9 mouse cellular contexts compared by ENCODE assay signal in genomic region chr16:44480616-44481015, GRCm38 (mm10).
DNase-seq lines count a peak whose midpoint lies in the region; ATAC-seq and TF ChIP-seq lines count a peak whose summit lies in the region.
"Had no signal": no experiment of that assay in that cellular context is flagged by ENCODE, and none has a peak within 500 bp of the region (broad histone marks: within the 10 kb centered on the region; RNA-seq: fewer than 3 reads in every experiment).

No protein-coding gene starts in this region.

- peaks cover 10% of the 10 kb centered on the region for H3K4me1 ChIP-seq in hindbrain, embryonic 12.5 days
- peaks cover 6% of the 10 kb centered on the region for H3K4me1 ChIP-seq in hindbrain, embryonic 16.5 days (ENCODE audit: control insufficient read depth, insufficient read depth, low read depth, low read length)
- H3K4me1 ChIP-seq in E14TG2a.4 (replicated peaks; ENCODE audit: low read depth, low read length): peaks cover 20% of the 10 kb centered on the region; the same call in 1 of the 2 replicates
- H3K4me1 ChIP-seq in kidney, postnatal 0 days (replicated peaks; ENCODE audit: insufficient read depth, low read length): no peaks in the 10 kb centered on the region

- ATAC-seq in hindbrain, embryonic 12.5 days (ENCODE audit: low FRiP score): no peak
- ATAC-seq in hindbrain, embryonic 16.5 days: no peak
- ATAC-seq in kidney, postnatal 0 days (replicated peaks; ENCODE audit: low FRiP score, low read depth): peak; percentile 23

- peaks cover 2% of the 10 kb centered on the region; the same call in 1 of the 2 replicates for H3K36me3 ChIP-seq in hindbrain, embryonic 12.5 days
- no peaks in the 10 kb centered on the region; the same call in 1 of the 2 replicates for H3K36me3 ChIP-seq in hindbrain, embryonic 16.5 days (ENCODE audit: control insufficient read depth, insufficient read depth, low read length)
- no peaks in the 10 kb centered on the region for H3K36me3 ChIP-seq in E14TG2a.4 (ENCODE audit: insufficient read depth, low read length)
- H3K36me3 ChIP-seq in kidney, postnatal 0 days (ENCODE audit: insufficient read depth, low read length): 0 out of 2 replicates have a peak, but pooled peaks cover 2% of the 10 kb centered on the region

- DNase-seq in cerebellum, postnatal 14 days: peak; percentile 32 to 49
- DNase-seq in kidney, postnatal 0 days (ENCODE audit: low spot score): peak; percentile 90
- DNase-seq in gastrocnemius, postnatal 25 days: no peak
- no peak for DNase-seq in layer of hippocampus, postnatal 14 days (ENCODE audit: low spot score in 2 of 2)
- DNase-seq in left cerebral cortex, adult 8-10 months (ENCODE audit: low spot score in 2 of 2): no peak

- no peaks in the 10 kb centered on the region for H3K27me3 ChIP-seq in hindbrain, embryonic 12.5 days
- H3K27me3 ChIP-seq in hindbrain, embryonic 16.5 days (replicated peaks; ENCODE audit: control insufficient read depth, insufficient read depth, low read length): no peaks in the 10 kb centered on the region; the same call in 1 of the 2 replicates
- H3K27me3 ChIP-seq in E14TG2a.4 (ENCODE audit: insufficient read depth, low read length): peaks cover 23% of the 10 kb centered on the region
- H3K27me3 ChIP-seq in kidney, postnatal 0 days (ENCODE audit: insufficient read depth, low read length): no peaks in the 10 kb centered on the region

- no peak overlapping the region for H3K4me2 ChIP-seq in hindbrain, embryonic 12.5 days (replicated peaks)
- no peak overlapping the region for H3K4me2 ChIP-seq in hindbrain, embryonic 16.5 days (ENCODE audit: low read length)
- H3K4me2 ChIP-seq in kidney, postnatal 0 days (ENCODE audit: low read length): no peak overlapping the region

- 81% methylated on average over 7 of the region's 7 CpGs for WGBS in hindbrain, embryonic 12.5 days
- 60% methylated on average over 7 of the region's 7 CpGs for WGBS in hindbrain, embryonic 16.5 days
- 32% methylated on average over 7 of the region's 7 CpGs for WGBS in kidney, postnatal 0 days

- H3K27ac ChIP-seq in hindbrain, embryonic 12.5 days: 0 out of 2 replicates have a peak overlapping the region, but pooled peaks have one; percentile 12
- no peak overlapping the region for H3K27ac ChIP-seq in hindbrain, embryonic 16.5 days (ENCODE audit: low read depth, low read length)
- no peak overlapping the region for H3K27ac ChIP-seq in kidney, postnatal 0 days
- H3K27ac ChIP-seq: liver, embryonic 14.5 days had no signal

- 0 out of 2 replicates have a peak, but pooled peaks have one; percentile 10 for TF ChIP-seq CTCF in E14TG2a.4 (conservative IDR thresholded peaks at IDR 0.05; ENCODE audit: low read length)
- peak; percentile 62 for TF ChIP-seq CTCF in kidney, postnatal 0 days (IDR thresholded peaks at IDR 0.05; ENCODE audit: low read depth)

- H3K9me3 ChIP-seq in hindbrain, embryonic 12.5 days (replicated peaks): no peaks in the 10 kb centered on the region
- H3K9me3 ChIP-seq in hindbrain, embryonic 16.5 days (ENCODE audit: control insufficient read depth, low read length): no peaks in the 10 kb centered on the region
- H3K9me3 ChIP-seq in E14TG2a.4 (ENCODE audit: low read length): peaks cover 7% of the 10 kb centered on the region; the same call in 1 of the 2 replicates
- H3K9me3 ChIP-seq in kidney, postnatal 0 days (replicated peaks; ENCODE audit: low read length): no peaks in the 10 kb centered on the region

- H3K4me3 ChIP-seq in hindbrain, embryonic 12.5 days: no peak overlapping the region
- H3K4me3 ChIP-seq in hindbrain, embryonic 16.5 days (ENCODE audit: low read length): no peak overlapping the region
- H3K4me3 ChIP-seq in E14TG2a.4 (replicated peaks; ENCODE audit: low read length): no peak overlapping the region
- H3K4me3 ChIP-seq in kidney, postnatal 0 days (replicated peaks; ENCODE audit: low read depth, low read length): no peak overlapping the region

- H3K9ac ChIP-seq in hindbrain, embryonic 12.5 days: no peak overlapping the region
- no peak overlapping the region for H3K9ac ChIP-seq in hindbrain, embryonic 16.5 days (ENCODE audit: low read depth, low read length)
- H3K9ac ChIP-seq in kidney, postnatal 0 days (ENCODE audit: low read depth, low read length): no peak overlapping the region
- H3K9ac ChIP-seq: liver, embryonic 14.5 days had no signal

Comparison
In these comparisons a context has a peak if more than half of its experiments do, and no peak if none do; other contexts are left out.
1. DNase-seq: peak in cerebellum, postnatal 14 days (2 of 2) and kidney, postnatal 0 days (single experiment); none in gastrocnemius, postnatal 25 days (single experiment), layer of hippocampus, postnatal 14 days (0 of 2) and left cerebral cortex, adult 8-10 months (0 of 2).